Comparison of ENCODE assay signal across 43 mouse cellular contexts in the genomic region with DNA sequence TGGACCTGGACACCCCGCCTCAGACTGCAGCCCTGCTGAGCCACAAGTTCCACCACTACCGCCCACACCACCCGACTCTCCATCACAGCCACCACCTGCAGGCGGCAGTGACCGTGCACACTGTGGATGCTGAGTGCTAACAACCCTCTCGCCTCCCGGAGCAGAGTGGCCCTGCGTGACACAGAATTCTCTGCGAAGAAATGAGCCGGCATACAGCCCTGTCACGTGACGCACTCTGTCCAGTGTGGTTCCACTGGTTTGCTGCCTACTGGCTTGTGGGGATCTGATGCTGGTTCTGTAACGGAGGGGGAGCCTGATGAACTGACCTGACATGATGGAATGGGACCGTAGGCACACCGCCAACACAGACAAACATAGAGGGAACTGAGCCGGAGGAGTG. TPM values are rescaled to one million over a fixed set of nuclear protein-coding genes. Genes with fewer than 3 reads are reported as not detected.
DNase-seq lines count a peak whose midpoint lies in the region; ATAC-seq lines count a peak whose summit lies in the region.
"Had no signal": no experiment of that assay in that cellular context is flagged by ENCODE, and none has a peak within 500 bp of the region (broad histone marks: within the 10 kb centered on the region; RNA-seq: fewer than 3 reads in every experiment).

No protein-coding gene starts in this region.

- WGBS in heart, embryonic 10.5 days, result 93% methylated on average over 16 of the region's 16 CpGs

- H3K27me3 ChIP-seq in heart, embryonic 10.5 days (ENCODE audit: insufficient read depth, poor library complexity, severe bottlenecking), result no peaks in the 10 kb centered on the region
- H3K27me3 ChIP-seq in megakaryocyte, embryonic 14.5 days (replicated peaks), result no peaks in the 10 kb centered on the region
- H3K27me3 ChIP-seq: heart, embryonic 13.5 days; limb, embryonic 12.5 days; liver, embryonic 15.5 days; Patski; stomach, embryonic 15.5 days had no signal

- peaks cover 17% of the 10 kb centered on the region for H3K36me3 ChIP-seq in heart, embryonic 10.5 days
- H3K36me3 ChIP-seq in megakaryocyte, embryonic 14.5 days (replicated peaks; ENCODE audit: low read length), result no peaks in the 10 kb centered on the region

- no peak overlapping the region for H3K27ac ChIP-seq in heart, embryonic 10.5 days
- H3K27ac ChIP-seq: heart, embryonic 13.5 days; hindbrain, embryonic 10.5 days; hindbrain, postnatal 0 days; limb, embryonic 12.5 days; liver, embryonic 15.5 days; stomach, embryonic 15.5 days had no signal

- H3K4me3 ChIP-seq in heart, embryonic 10.5 days, result no peak overlapping the region
- peak overlapping the region; percentile 5 for H3K4me3 ChIP-seq in megakaryocyte, embryonic 14.5 days (replicated peaks)
- H3K4me3 ChIP-seq: heart, embryonic 13.5 days; hindbrain, embryonic 10.5 days; limb, embryonic 12.5 days; liver, embryonic 15.5 days; stomach, embryonic 15.5 days had no signal

- ATAC-seq in megakaryocyte, adult 5-6 weeks (ENCODE audit: poor library complexity, severe bottlenecking), result no peak
- ATAC-seq: CD4-positive, CD25-positive, alpha-beta regulatory T cell, adult 4 months; forebrain, embryonic 14.5 days; hindbrain, postnatal 0 days; intestine, postnatal 0 days; Patski had no signal

- H3K9me3 ChIP-seq in heart, embryonic 10.5 days, result no peaks in the 10 kb centered on the region
- no peaks in the 10 kb centered on the region for H3K9me3 ChIP-seq in megakaryocyte, embryonic 14.5 days
- H3K9me3 ChIP-seq: heart, embryonic 13.5 days; hindbrain, embryonic 10.5 days; limb, embryonic 12.5 days; liver, embryonic 15.5 days; stomach, embryonic 15.5 days had no signal

- H3K4me1 ChIP-seq in heart, embryonic 10.5 days, result no peaks in the 10 kb centered on the region
- no peaks in the 10 kb centered on the region for H3K4me1 ChIP-seq in megakaryocyte, embryonic 14.5 days
- H3K4me1 ChIP-seq: heart, embryonic 13.5 days; hindbrain, embryonic 10.5 days; stomach, embryonic 15.5 days had no signal

- intact Hi-C loops in heart, postnatal 36 days (cut with DNase I), result no loop called here

- peak; percentile 68 for DNase-seq in heart, embryonic 10.5 days (ENCODE audit: low spot score)
- DNase-seq in heart, postnatal 36 days, result no peak
- peak; percentile 15 for DNase-seq in ES-CJ7 (ENCODE audit: low read depth, low spot score)
- no peak for DNase-seq in thymus, adult 18-20 months
- DNase-seq in left cerebral cortex, adult 11 months (ENCODE audit: low spot score), result no peak
- DNase-seq: adrenal gland, postnatal 25 days; cerebellum, adult 18-20 months; cerebellum, postnatal 14 days; gastrocnemius, postnatal 25 days; heart, adult 18-20 months; heart, postnatal 10 days; kidney, adult 9 months; kidney, postnatal 10 days; layer of hippocampus, postnatal 36 days; lung, embryonic 14.5 days; lung, postnatal 36 days; midbrain, embryonic 14.5 days; right cerebral cortex, postnatal 25 days; thymus, adult 2 months; thymus, postnatal 4 days had no signal

RNA-seq across cellular contexts. Expression of a gene that starts 17.5 kb away (rescaled TPM):
- polyA plus RNA-seq in heart, embryonic 10.5 days (2016; fragmentation: Nextera tagmentation; extraction: Ambion mirVana), result not detected in 2 replicates
- not detected for total RNA-seq in heart, postnatal 36 days (2021)
- polyA plus RNA-seq in megakaryocyte, embryonic 14.5 days (2012; ENCODE audit: insufficient read depth, low replicate concordance), result not detected in 2 replicates
- not detected in 2 replicates for total RNA-seq in megakaryocyte, adult 5-6 weeks (2015)
- not detected in 2 replicates for total RNA-seq in megakaryocyte, adult 5-6 weeks (2017)
- total RNA-seq: adrenal gland, adult 18-20 months; adrenal gland, postnatal 25 days; gastrocnemius, adult 18-20 months; gastrocnemius, postnatal 25 days; heart, adult 18-20 months; heart, postnatal 10 days; hindbrain, postnatal 0 days; layer of hippocampus, postnatal 36 days; left cerebral cortex, postnatal 10 days; liver, adult 2 months; megakaryocyte-erythroid progenitor cell, adult 5-6 weeks; MEL; neutrophil, adult 5-6 weeks had no signal
- polyA plus RNA-seq: CD4-positive, CD25-positive, alpha-beta regulatory T cell, adult 4 months; cortical plate, adult 2 months; embryonic facial prominence, embryonic 11.5 days; forebrain, embryonic 14.5 days; frontal cortex, adult 2 months; heart, embryonic 13.5 days; hindbrain, embryonic 10.5 days; hindbrain, postnatal 0 days; intestine, postnatal 0 days; large intestine, adult 2 months; limb, embryonic 12.5 days; liver, adult 2 months; liver, embryonic 15.5 days; lung, embryonic 14.5 days; midbrain, embryonic 14.5 days; Patski; stomach, embryonic 15.5 days; thymus, adult 2 months had no signal

Comparison
In these comparisons a context has a peak if more than half of its experiments do, and no peak if none do; other contexts are left out.
1. DNase-seq: peak in heart, embryonic 10.5 days (single experiment) and ES-CJ7 (single experiment); none in heart, postnatal 36 days (0 of 2), thymus, adult 18-20 months (0 of 2) and left cerebral cortex, adult 11 months (single experiment).